ENCODE assay signal across 10 mouse cellular contexts in the genomic region with DNA sequence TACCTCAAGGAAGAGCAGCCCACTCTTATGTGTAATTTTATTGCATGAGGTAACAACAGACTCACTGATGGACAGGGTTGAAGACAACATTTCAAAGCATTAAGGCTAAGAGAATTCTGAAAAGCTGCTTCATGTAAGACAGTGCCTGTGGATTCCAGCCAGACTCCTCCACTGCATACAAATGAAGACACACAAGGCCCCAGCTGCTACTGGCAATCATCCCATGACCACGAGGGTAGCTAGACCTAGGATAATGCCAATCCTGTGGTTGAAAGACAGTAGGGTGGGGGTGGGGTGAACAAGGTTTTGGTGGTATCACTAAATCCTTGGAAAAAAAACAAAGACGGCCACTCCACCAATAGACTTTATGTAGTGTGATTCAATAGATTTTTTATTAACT. TPM values are rescaled to one million over a fixed set of nuclear protein-coding genes. Genes with fewer than 3 reads are reported as not detected.
DNase-seq lines count a peak whose midpoint lies in the region; ATAC-seq and TF ChIP-seq lines count a peak whose summit lies in the region.
"Had no signal": no experiment of that assay in that cellular context is flagged by ENCODE, and none has a peak within 500 bp of the region (broad histone marks: within the 10 kb centered on the region; RNA-seq: fewer than 3 reads in every experiment).

No protein-coding gene starts in this region.

- DNase-seq in lung, postnatal 10 days: peak; percentile 12
- DNase-seq in lung, adult 2 months: no peak
- peak; percentile 39 to 70 for DNase-seq in frontal cortex, postnatal 36 days (ENCODE audit: low spot score in 2 of 2)
- DNase-seq in left cerebral cortex, postnatal 10 days (ENCODE audit: extremely low spot score in 1 of 2, low spot score in 2 of 2): peak; percentile 77
- peak; percentile 39 to 64 for DNase-seq in right cerebral cortex, postnatal 36 days (ENCODE audit: low spot score in 2 of 2)
- DNase-seq in urinary bladder, adult 2 months (ENCODE audit: low spot score): no peak
- no peak for DNase-seq in lung, postnatal 0 days (ENCODE audit: low spot score)

- H3K27me3 ChIP-seq in lung, postnatal 0 days (replicated peaks; ENCODE audit: insufficient read depth, low read length): no peaks in the 10 kb centered on the region
- H3K27me3 ChIP-seq: embryonic facial prominence, embryonic 15.5 days; heart, embryonic 13.5 days had no signal

- ATAC-seq in lung, postnatal 0 days: no peak
- ATAC-seq in megakaryocyte-erythroid progenitor cell, adult 5-6 weeks (replicated peaks; ENCODE audit: low FRiP score, low TSS enrichment, poor library complexity, severe bottlenecking): no peak

- no peak for TF ChIP-seq POLR2A in lung, adult 2 months (IDR thresholded peaks at IDR 0.05; ENCODE audit: borderline replicate concordance, extremely low read depth, low read depth, low read length)

- intact Hi-C loops in left cerebral cortex, postnatal 10 days (cut with DNase I): no loop called here

- no peak overlapping the region for H3K9ac ChIP-seq in lung, postnatal 0 days (replicated peaks; ENCODE audit: low read depth)
- H3K9ac ChIP-seq: embryonic facial prominence, embryonic 15.5 days; heart, embryonic 13.5 days had no signal

- H3K4me1 ChIP-seq in lung, adult 2 months (ENCODE audit: control insufficient read depth, insufficient read depth, low read length): no peaks in the 10 kb centered on the region
- no peaks in the 10 kb centered on the region for H3K4me1 ChIP-seq in lung, postnatal 0 days (ENCODE audit: insufficient read depth, low read depth, low read length)
- H3K4me1 ChIP-seq: embryonic facial prominence, embryonic 15.5 days; heart, embryonic 13.5 days had no signal

- H3K4me3 ChIP-seq in lung, adult 2 months (replicated peaks; ENCODE audit: extremely low read depth, low read depth, low read length): no peak overlapping the region
- H3K4me3 ChIP-seq in lung, postnatal 0 days (ENCODE audit: low read depth, low read length): no peak overlapping the region
- H3K4me3 ChIP-seq: embryonic facial prominence, embryonic 15.5 days; heart, embryonic 13.5 days had no signal

- H3K27ac ChIP-seq in lung, postnatal 0 days (ENCODE audit: low read length): no peak overlapping the region
- H3K27ac ChIP-seq: embryonic facial prominence, embryonic 15.5 days; heart, embryonic 13.5 days had no signal

- 0 out of 2 replicates have a peak, but pooled peaks cover 3% of the 10 kb centered on the region for H3K36me3 ChIP-seq in lung, postnatal 0 days (ENCODE audit: insufficient read depth, low read length)

- TF ChIP-seq EP300 in lung, postnatal 0 days (IDR thresholded peaks at IDR 0.05): no peak

- no peaks in the 10 kb centered on the region for H3K9me3 ChIP-seq in lung, postnatal 0 days (ENCODE audit: low read length)
- H3K9me3 ChIP-seq: embryonic facial prominence, embryonic 15.5 days; heart, embryonic 13.5 days had no signal

- WGBS in lung, adult 2 months: 67% methylated on average over 2 of the region's 2 CpGs
- 61% methylated on average over 2 of the region's 2 CpGs for WGBS in lung, postnatal 0 days

- TF ChIP-seq CTCF in lung, adult 2 months (IDR thresholded peaks at IDR 0.05; ENCODE audit: insufficient read depth, low read length): no peak
- no peak for TF ChIP-seq CTCF in lung, postnatal 0 days (IDR thresholded peaks at IDR 0.05)

- no peak overlapping the region for H3K4me2 ChIP-seq in lung, postnatal 0 days (replicated peaks; ENCODE audit: low read depth, low read length)
- H3K4me2 ChIP-seq: embryonic facial prominence, embryonic 15.5 days; heart, embryonic 13.5 days had no signal

RNA-seq across cellular contexts. Expression of gene 1700066M21Rik, which starts 10.5 kb away (rescaled TPM):
- 6.8 and 16.0 TPM in 2 replicates for polyA plus RNA-seq in lung, adult 2 months (2012; rRNA removed)
- total RNA-seq in left cerebral cortex, postnatal 10 days (2021): 10 to 100 TPM; 18.9 to 19.0 TPM
- polyA plus RNA-seq in urinary bladder, adult 2 months (2012; rRNA removed): 4.9 and 5.4 TPM in 2 replicates
- 5.3 and 6.3 TPM in 2 replicates for polyA plus RNA-seq in lung, postnatal 0 days (2015; fragmentation: Nextera tagmentation; extraction: Ambion mirVana)
- total RNA-seq in megakaryocyte-erythroid progenitor cell, adult 5-6 weeks (2014; fragmentation: Nextera tagmentation): 5.1 and 11.6 TPM in 2 replicates
- 10.4 and 12.0 TPM in 2 replicates for total RNA-seq in megakaryocyte-erythroid progenitor cell, adult 5-6 weeks (2017)

RNA-seq across cellular contexts. Expression of gene Maip1, which starts 18.3 kb away (rescaled TPM):
- 4.6 and 4.7 TPM in 2 replicates for polyA plus RNA-seq in lung, adult 2 months (2012; rRNA removed)
- total RNA-seq in left cerebral cortex, postnatal 10 days (2021): 10 to 100 TPM; 10.7 to 11.0 TPM
- polyA plus RNA-seq in urinary bladder, adult 2 months (2012; rRNA removed): 8.5 and 8.6 TPM in 2 replicates
- polyA plus RNA-seq in lung, postnatal 0 days (2015; fragmentation: Nextera tagmentation; extraction: Ambion mirVana): 10.9 and 11.9 TPM in 2 replicates
- 7.5 and 9.5 TPM in 2 replicates for total RNA-seq in megakaryocyte-erythroid progenitor cell, adult 5-6 weeks (2014; fragmentation: Nextera tagmentation)
- total RNA-seq in megakaryocyte-erythroid progenitor cell, adult 5-6 weeks (2017): 11.5 and 17.2 TPM in 2 replicates

RNA-seq across cellular contexts. Expression of gene Tyw5, which starts 19.0 kb away (rescaled TPM):
- polyA plus RNA-seq in lung, adult 2 months (2012; rRNA removed): 3.0 and 4.5 TPM in 2 replicates
- 10 to 100 TPM; 23.3 to 25.0 TPM for total RNA-seq in left cerebral cortex, postnatal 10 days (2021)
- 26.1 and 30.2 TPM in 2 replicates for polyA plus RNA-seq in urinary bladder, adult 2 months (2012; rRNA removed)
- 20.5 and 26.9 TPM in 2 replicates for polyA plus RNA-seq in lung, postnatal 0 days (2015; fragmentation: Nextera tagmentation; extraction: Ambion mirVana)
- 31.2 and 31.9 TPM in 2 replicates for total RNA-seq in megakaryocyte-erythroid progenitor cell, adult 5-6 weeks (2014; fragmentation: Nextera tagmentation)
- 22.0 and 27.5 TPM in 2 replicates for total RNA-seq in megakaryocyte-erythroid progenitor cell, adult 5-6 weeks (2017)

Comparison
In these comparisons a context has a peak if more than half of its experiments do, and no peak if none do; other contexts are left out.
1. DNase-seq: peak in lung, postnatal 10 days (single experiment), frontal cortex, postnatal 36 days (2 of 2), left cerebral cortex, postnatal 10 days (2 of 2) and right cerebral cortex, postnatal 36 days (2 of 2); none in lung, adult 2 months (single experiment), urinary bladder, adult 2 months (single experiment) and lung, postnatal 0 days (single experiment).